Mouse (Mus musculus): Measurements from ENCODE around the gene Tiparp.

The Tiparp gene

GRCm38 (mm10) chr3:65585291-65585690 lies 57.1 kb downstream of the Tiparp start:
- DNase-seq = no peak

GRCm38 (mm10) chr3:65585823-65586482 lies 57.7 kb downstream of the Tiparp start:
- DNase-seq = no peak

- DNase-seq = peak; percentile 52
These were observed 58.3 kb downstream of the Tiparp start for GRCm38 (mm10) chr3:65586483-65586905.

- no peak for DNase-seq
These were observed 58.8 kb downstream of the Tiparp start for GRCm38 (mm10) chr3:65586966-65587365.

GRCm38 (mm10) chr3:65588424-65588823 lies 60.2 kb downstream of the Tiparp start:
- DNase-seq = no peak

- DNase-seq = no peak
These were observed 64.6 kb downstream of the Tiparp start for GRCm38 (mm10) chr3:65592850-65593249.

GRCm38 (mm10) chr3:65594493-65594892 lies 66.3 kb downstream of the Tiparp start:
- no peak for DNase-seq

GRCm38 (mm10) chr3:65595196-65595595 lies 67.0 kb downstream of the Tiparp start:
- no peak for DNase-seq

GRCm38 (mm10) chr3:65598071-65598830 lies 70.0 kb downstream of the Tiparp start:
- peak; percentile 10 for DNase-seq

- DNase-seq = no peak
These were observed 70.9 kb downstream of the Tiparp start for GRCm38 (mm10) chr3:65599151-65599550.

- DNase-seq = no peak
These were observed 73.3 kb downstream of the Tiparp start for GRCm38 (mm10) chr3:65601291-65602050.

GRCm38 (mm10) chr3:65603392-65604055 lies 75.3 kb downstream of the Tiparp start:
- DNase-seq = no peak
